Mouse (Mus musculus): Measurements from ENCODE around the gene Cacng4. TPM values are rescaled to one million over a fixed set of nuclear protein-coding genes. Genes with fewer than 3 reads are reported as not detected.

Cacng4 gene
- polyA plus RNA-seq, 1 experiment, result 25.6 TPM

DNA sequence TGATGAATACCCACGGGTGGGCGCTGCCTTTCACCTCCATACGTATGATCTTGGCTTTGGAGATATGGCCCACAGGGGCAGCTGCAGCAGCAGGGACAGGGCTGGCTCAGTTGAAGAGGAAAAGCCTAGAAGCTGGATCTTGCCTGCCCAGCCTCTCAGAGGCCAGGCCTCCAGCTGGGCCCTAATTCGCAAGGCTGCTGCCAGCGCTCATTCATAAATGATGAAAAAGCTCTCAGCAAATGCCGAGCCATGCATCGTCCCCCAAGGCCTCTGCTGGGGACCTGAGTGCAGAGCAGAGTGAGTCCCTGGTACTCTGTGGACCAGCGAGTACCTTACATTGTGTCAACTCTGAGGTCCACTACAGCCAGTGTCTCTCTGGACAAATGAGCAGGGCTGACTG, 26.0 kb downstream of the Cacng4 start:
- H3K4me3 ChIP-seq (replicated peaks; ENCODE audit: insufficient read depth, low read depth, low read length), result no peak overlapping the region
- no peak for TF ChIP-seq POLR2A (IDR thresholded peaks at IDR 0.05; ENCODE audit: borderline replicate concordance, insufficient read depth, low read length)
- no peak for TF ChIP-seq CTCF (IDR thresholded peaks at IDR 0.05; ENCODE audit: borderline replicate concordance, insufficient read depth, low read depth, low read length)
- no peak for DNase-seq
- no peaks in the 10 kb centered on the region for H3K27me3 ChIP-seq (ENCODE audit: control insufficient read depth, insufficient read depth, low read length)
- H3K4me1 ChIP-seq (ENCODE audit: control insufficient read depth, insufficient read depth, low read length), result peaks cover 7% of the 10 kb centered on the region; the same call in 1 of the 2 replicates
- no peak overlapping the region for H3K27ac ChIP-seq (ENCODE audit: insufficient read depth, low read length)
- 37% methylated on average over 8 of the region's 8 CpGs for whole genome bisulfite sequencing

- Histone ChIP-seq H3K27me3 (ENCODE audit: control insufficient read depth, insufficient read depth, low read length) (no peaks in the 10 kb centered on the region), H3K4me1 (ENCODE audit: control insufficient read depth, insufficient read depth, low read length) (peaks cover 15% of the 10 kb centered on the region), H3K4me3 (replicated peaks; ENCODE audit: insufficient read depth, low read depth, low read length) (peak overlapping the region; percentile 32), H3K27ac (ENCODE audit: insufficient read depth, low read length) (no peak overlapping the region)
- no peak for TF ChIP-seq POLR2A (IDR thresholded peaks at IDR 0.05; ENCODE audit: borderline replicate concordance, insufficient read depth, low read length)
- TF ChIP-seq CTCF (IDR thresholded peaks at IDR 0.05; ENCODE audit: borderline replicate concordance, insufficient read depth, low read depth, low read length), result no peak
- 9% methylated on average over 12 of the region's 12 CpGs for WGBS
- peak; percentile 53 to 55 for DNase-seq
Observed at GRCm38 (mm10) chr11:107766932-107767331, 27.4 kb downstream of the Cacng4 start.

GRCm38 (mm10) chr11:107762688-107763460, 31.5 kb downstream of the Cacng4 start:
- Histone ChIP-seq H3K27ac (ENCODE audit: insufficient read depth, low read length) (no peak overlapping the region), H3K27me3 (ENCODE audit: control insufficient read depth, insufficient read depth, low read length) (no peaks in the 10 kb centered on the region), H3K4me1 (ENCODE audit: control insufficient read depth, insufficient read depth, low read length) (peaks cover 18% of the 10 kb centered on the region), H3K4me3 (replicated peaks; ENCODE audit: insufficient read depth, low read depth, low read length) (no peak overlapping the region)
- no peak for TF ChIP-seq POLR2A (IDR thresholded peaks at IDR 0.05; ENCODE audit: borderline replicate concordance, insufficient read depth, low read length)
- TF ChIP-seq CTCF (IDR thresholded peaks at IDR 0.05; ENCODE audit: borderline replicate concordance, insufficient read depth, low read depth, low read length), result no peak
- no peak for DNase-seq
- WGBS, result 58% methylated on average over 8 of the region's 8 CpGs

- H3K4me1 ChIP-seq (ENCODE audit: control insufficient read depth, insufficient read depth, low read length), result peaks cover 17% of the 10 kb centered on the region
- peak; percentile 29 to 30 for DNase-seq
Observed at GRCm38 (mm10) chr11:107761790-107762500, 32.4 kb downstream of the Cacng4 start.

DNA sequence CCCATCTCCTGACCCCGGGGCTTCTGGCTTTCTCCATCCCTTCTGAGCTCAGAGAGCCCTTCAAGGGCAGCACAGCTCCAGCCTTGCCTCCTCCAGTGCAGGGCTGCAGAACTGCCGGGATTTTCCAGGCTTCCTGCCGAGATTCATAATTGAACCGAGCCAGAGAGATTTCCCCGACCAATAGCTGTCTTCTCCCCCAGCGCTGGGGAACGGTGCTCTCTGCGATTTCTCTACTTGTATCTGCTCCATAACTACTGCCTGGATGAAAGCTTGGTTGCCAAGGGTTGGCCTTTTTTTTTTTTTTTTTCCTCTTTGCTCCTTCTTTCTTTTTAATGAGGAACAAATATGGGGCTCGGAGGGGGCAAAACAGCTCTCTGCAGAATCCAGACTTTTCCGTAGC, 34.4 kb downstream of the Cacng4 start:
- peaks cover 11% of the 10 kb centered on the region for H3K4me1 ChIP-seq (ENCODE audit: control insufficient read depth, insufficient read depth, low read length)
- TF ChIP-seq POLR2A (IDR thresholded peaks at IDR 0.05; ENCODE audit: borderline replicate concordance, insufficient read depth, low read length), result no peak
- no peak for TF ChIP-seq CTCF (IDR thresholded peaks at IDR 0.05; ENCODE audit: borderline replicate concordance, insufficient read depth, low read depth, low read length)
- H3K27me3 ChIP-seq (ENCODE audit: control insufficient read depth, insufficient read depth, low read length), result no peaks in the 10 kb centered on the region
- 26% methylated on average over 10 of the region's 10 CpGs for WGBS
- no peak overlapping the region for H3K27ac ChIP-seq (ENCODE audit: insufficient read depth, low read length)
- no peak overlapping the region for H3K4me3 ChIP-seq (replicated peaks; ENCODE audit: insufficient read depth, low read depth, low read length)
- DNase-seq, result no peak

More at GRCm38 (mm10) chr11:107761790-107762500, 32.4 kb downstream of the Cacng4 start:
- WGBS, result 15% methylated on average over 10 of the region's 10 CpGs
- H3K27me3 ChIP-seq (ENCODE audit: control insufficient read depth, insufficient read depth, low read length), result no peaks in the 10 kb centered on the region
- H3K4me3 ChIP-seq (replicated peaks; ENCODE audit: insufficient read depth, low read depth, low read length), result no peak overlapping the region
- H3K27ac ChIP-seq (ENCODE audit: insufficient read depth, low read length), result no peak overlapping the region
- no peak for TF ChIP-seq POLR2A (IDR thresholded peaks at IDR 0.05; ENCODE audit: borderline replicate concordance, insufficient read depth, low read length)
- no peak for TF ChIP-seq CTCF (IDR thresholded peaks at IDR 0.05; ENCODE audit: borderline replicate concordance, insufficient read depth, low read depth, low read length)

DNA sequence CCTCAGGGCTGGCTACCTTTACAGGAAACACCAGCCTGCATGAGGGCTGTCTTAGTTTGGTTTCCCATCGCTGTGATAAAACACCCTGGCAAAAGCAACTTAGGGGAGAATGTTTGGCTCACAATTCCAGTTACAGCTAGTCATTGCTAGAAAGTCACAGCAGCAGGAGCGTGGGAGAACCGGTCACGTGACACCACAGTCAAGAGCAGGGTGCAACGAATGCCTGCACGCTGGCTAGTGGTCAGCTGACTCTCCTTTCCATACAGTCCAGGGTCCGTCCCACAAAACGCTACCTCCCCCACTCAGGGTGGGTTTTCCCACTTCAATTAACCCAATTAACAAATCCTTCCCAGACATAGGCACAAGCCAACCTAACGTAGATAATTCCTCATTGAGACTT, 34.8 kb downstream of the Cacng4 start:
- TF ChIP-seq CTCF (IDR thresholded peaks at IDR 0.05; ENCODE audit: borderline replicate concordance, insufficient read depth, low read depth, low read length) (no peak), POLR2A (IDR thresholded peaks at IDR 0.05; ENCODE audit: borderline replicate concordance, insufficient read depth, low read length) (no peak)
- DNase-seq, result no peak
- Histone ChIP-seq H3K4me1 (ENCODE audit: control insufficient read depth, insufficient read depth, low read length) (peaks cover 11% of the 10 kb centered on the region), H3K4me3 (replicated peaks; ENCODE audit: insufficient read depth, low read depth, low read length) (no peak overlapping the region), H3K27me3 (ENCODE audit: control insufficient read depth, insufficient read depth, low read length) (no peaks in the 10 kb centered on the region), H3K27ac (ENCODE audit: insufficient read depth, low read length) (no peak overlapping the region)
- WGBS, result 57% methylated on average over 9 of the region's 9 CpGs

DNA sequence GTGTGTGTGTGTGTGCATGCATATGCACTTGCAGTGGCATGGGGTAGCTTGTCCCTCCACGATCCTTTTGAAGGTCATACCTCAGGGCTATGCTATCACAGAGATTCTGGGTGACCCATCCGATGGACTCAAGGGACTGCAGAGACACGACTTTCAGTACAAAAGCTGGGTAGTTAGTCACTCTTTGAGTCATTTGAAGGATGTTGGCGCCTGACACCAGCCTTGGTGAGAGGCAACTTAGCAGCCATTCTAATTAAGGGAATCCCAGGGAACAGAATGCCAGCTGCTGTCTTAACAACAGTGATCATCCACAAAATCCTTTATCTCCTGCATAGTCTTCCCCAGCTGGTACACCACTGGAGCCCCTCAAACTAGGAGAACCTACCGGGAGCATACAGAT, 45.2 kb downstream of the Cacng4 start:
- Histone ChIP-seq H3K27ac (ENCODE audit: insufficient read depth, low read length) (no peak overlapping the region), H3K27me3 (ENCODE audit: control insufficient read depth, insufficient read depth, low read length) (no peaks in the 10 kb centered on the region), H3K4me1 (ENCODE audit: control insufficient read depth, insufficient read depth, low read length) (no peaks in the 10 kb centered on the region), H3K4me3 (replicated peaks; ENCODE audit: insufficient read depth, low read depth, low read length) (no peak overlapping the region)
- 63% methylated on average over 5 of the region's 5 CpGs for WGBS
- DNase-seq, result no peak
- no peak for TF ChIP-seq POLR2A (IDR thresholded peaks at IDR 0.05; ENCODE audit: borderline replicate concordance, insufficient read depth, low read length)
- TF ChIP-seq CTCF (IDR thresholded peaks at IDR 0.05; ENCODE audit: borderline replicate concordance, insufficient read depth, low read depth, low read length), result no peak

Measured in cerebellum, adult 2 months (tissue).